Mouse (Mus musculus) cerebellum, adult 2 months (tissue): Measurements from ENCODE around the gene Kdelr1.

Experiments
- CTCF ChIP-seq: fragments of 200-500 bp; IDR thresholded peaks from 2 replicates; pipeline ENCODE4 v1.5.1; 2011; ENCODE audit warnings: low read depth, mild to moderate bottlenecking, control low read depth, low read length, moderate library complexity, borderline replicate concordance; ENCODE audit not compliant: insufficient read depth
- POLR2A ChIP-seq: fragments of 200-500 bp; IDR thresholded peaks from 2 replicates; pipeline ENCODE4 v1.6.1; 2011; ENCODE audit warnings: low read length, control low read depth, borderline replicate concordance; ENCODE audit not compliant: insufficient read depth

- TF ChIP-seq CTCF (no peak), POLR2A (no peak)
Observed at GRCm38 (mm10) chr7:45869107-45869670, 3.4 kb upstream of the Kdelr1 start.
